24 mouse cellular contexts compared by ENCODE assay signal in genomic region chr13:29040331-29040730, GRCm38 (mm10).
A peak's percentile ranks its signal among the peaks of the same experiment; 100 is the strongest.
DNase-seq lines count a peak whose midpoint lies in the region; ATAC-seq lines count a peak whose summit lies in the region.
"Had no signal": no experiment of that assay in that cellular context is flagged by ENCODE, and none has a peak within 500 bp of the region (broad histone marks: within the 10 kb centered on the region; RNA-seq: fewer than 3 reads in every experiment).

No protein-coding gene starts in this region.

- peak; percentile 37 for DNase-seq in embryonic facial prominence, embryonic 11.5 days (ENCODE audit: low spot score)
- DNase-seq in embryonic facial prominence, embryonic 10.5 days (ENCODE audit: low spot score), result no peak
- DNase-seq in heart, adult 11 months, result peak; percentile 12
- DNase-seq in heart, postnatal 4 days, result no peak
- peak; percentile 63 for DNase-seq in adipocyte (ENCODE audit: low spot score)
- peak; percentile 68 for DNase-seq in fibroblast of lung, adult 2 months (ENCODE audit: low read depth)
- no peak for DNase-seq in adrenal gland, adult 18-20 months (ENCODE audit: low spot score in 2 of 2)
- no peak for DNase-seq in layer of hippocampus, postnatal 25 days (ENCODE audit: extremely low spot score in 1 of 2, low spot score in 1 of 2)
- DNase-seq: adrenal gland, adult 2 months; adrenal gland, adult 8-10 months; adrenal gland, postnatal 10 days; adrenal gland, postnatal 14 days; adrenal gland, postnatal 25 days; adrenal gland, postnatal 36 days; B cell, adult 2 months; cerebellum, adult 11 months; cerebellum, adult 11-12 months; cerebellum, adult 18-20 months; cerebellum, adult 2 months had no signal

- H3K27ac ChIP-seq in embryonic facial prominence, embryonic 11.5 days (replicated peaks; ENCODE audit: low read depth, low read length), result no peak overlapping the region
- no peak overlapping the region for H3K27ac ChIP-seq in embryonic facial prominence, embryonic 10.5 days (replicated peaks)

- H3K4me2 ChIP-seq in embryonic facial prominence, embryonic 11.5 days (ENCODE audit: low read depth, low read length), result no peak overlapping the region

- no peak for ATAC-seq in embryonic facial prominence, embryonic 11.5 days (replicated peaks; ENCODE audit: insufficient number of reproducible peaks, low FRiP score, low TSS enrichment, low read depth)
- ATAC-seq: activated CD4-positive, CD25-positive, alpha-beta regulatory T cell, adult 4 months; CD4-positive, CD25-positive, alpha-beta regulatory T cell, adult 4 months; Patski had no signal

- H3K9ac ChIP-seq in embryonic facial prominence, embryonic 11.5 days (replicated peaks; ENCODE audit: low read length), result no peak overlapping the region

- WGBS in embryonic facial prominence, embryonic 11.5 days, result 48% methylated on average over 5 of the region's 5 CpGs
- WGBS in embryonic facial prominence, embryonic 10.5 days, result 62% methylated on average over 5 of the region's 5 CpGs

- no peaks in the 10 kb centered on the region for H3K4me1 ChIP-seq in embryonic facial prominence, embryonic 11.5 days (ENCODE audit: control insufficient read depth, insufficient read depth, low read length)
- H3K4me1 ChIP-seq in embryonic facial prominence, embryonic 10.5 days, result peaks cover 7% of the 10 kb centered on the region; the same call in 1 of the 2 replicates

- H3K27me3 ChIP-seq in embryonic facial prominence, embryonic 11.5 days (ENCODE audit: control insufficient read depth, insufficient read depth, low read length), result no peaks in the 10 kb centered on the region
- no peaks in the 10 kb centered on the region for H3K27me3 ChIP-seq in embryonic facial prominence, embryonic 10.5 days (replicated peaks; ENCODE audit: low read depth, poor library complexity, severe bottlenecking)
- H3K27me3 ChIP-seq: CH12.LX, Patski had no signal

- no peaks in the 10 kb centered on the region for H3K36me3 ChIP-seq in embryonic facial prominence, embryonic 11.5 days (replicated peaks; ENCODE audit: control insufficient read depth, insufficient read depth, low read depth, low read length)
- no peaks in the 10 kb centered on the region for H3K36me3 ChIP-seq in embryonic facial prominence, embryonic 10.5 days (replicated peaks)
- H3K36me3 ChIP-seq: G1E had no signal

- H3K9me3 ChIP-seq in embryonic facial prominence, embryonic 11.5 days (replicated peaks; ENCODE audit: control insufficient read depth, low read length), result no peaks in the 10 kb centered on the region
- H3K9me3 ChIP-seq in embryonic facial prominence, embryonic 10.5 days, result no peaks in the 10 kb centered on the region
- H3K9me3 ChIP-seq: G1E had no signal

- H3K4me3 ChIP-seq in embryonic facial prominence, embryonic 11.5 days (ENCODE audit: low read depth, low read length), result no peak overlapping the region
- H3K4me3 ChIP-seq in embryonic facial prominence, embryonic 10.5 days, result no peak overlapping the region

Comparison
In these comparisons a context has a peak if more than half of its experiments do, and no peak if none do; other contexts are left out.
1. DNase-seq: peak in embryonic facial prominence, embryonic 11.5 days (single experiment), heart, adult 11 months (single experiment), adipocyte (single experiment) and fibroblast of lung, adult 2 months (single experiment); none in embryonic facial prominence, embryonic 10.5 days (single experiment), heart, postnatal 4 days (single experiment), adrenal gland, adult 18-20 months (0 of 2) and layer of hippocampus, postnatal 25 days (0 of 2).